Mouse (Mus musculus) right cerebral cortex, adult 18-20 months (tissue): ENCODE results near the gene Ogg1.

Experiments
- DNase-seq: peaks from one replicate; pipeline ENCODE4 v3.0.0; 2022; ENCODE audit warnings: mixed read lengths

Gene Ogg1

DNA sequence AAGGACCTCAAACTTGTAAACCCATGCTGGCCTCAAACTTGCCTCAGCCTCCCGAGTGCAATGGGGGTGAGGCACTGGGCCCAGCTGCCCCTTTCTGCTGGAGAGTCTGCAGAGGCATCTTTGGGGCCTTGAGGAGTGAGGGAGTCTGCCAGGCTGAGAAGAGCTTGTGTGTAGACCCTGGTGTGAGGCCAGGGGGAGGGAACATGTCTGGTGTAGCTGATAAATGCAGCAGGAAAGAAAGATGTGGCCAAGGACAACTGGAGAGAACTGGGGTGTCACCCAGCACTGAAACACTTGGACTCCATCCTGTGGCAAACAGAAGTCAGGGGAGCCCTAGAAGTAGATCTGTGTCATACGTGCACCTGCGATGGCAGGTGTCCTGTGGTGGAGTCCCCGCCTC lies 46.7 kb downstream of the Ogg1 start:
- DNase-seq, result no peak

DNA sequence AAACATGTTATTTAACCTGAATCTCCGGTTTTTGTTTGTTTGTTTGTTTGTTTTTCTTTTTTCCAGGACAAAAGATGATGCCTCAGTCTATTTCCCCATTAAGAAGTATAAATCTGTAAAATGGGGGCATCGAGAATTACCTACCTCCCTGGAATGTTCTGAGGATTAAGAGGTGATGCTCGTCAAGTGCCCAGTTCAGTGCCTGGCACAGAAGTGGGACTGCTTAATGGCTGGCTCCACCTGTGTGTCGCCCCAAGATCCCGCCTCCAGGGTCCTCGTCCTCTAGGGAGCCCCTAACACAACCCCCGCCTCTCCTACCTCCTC lies 50.4 kb downstream of the Ogg1 start:
- no peak for DNase-seq

DNA sequence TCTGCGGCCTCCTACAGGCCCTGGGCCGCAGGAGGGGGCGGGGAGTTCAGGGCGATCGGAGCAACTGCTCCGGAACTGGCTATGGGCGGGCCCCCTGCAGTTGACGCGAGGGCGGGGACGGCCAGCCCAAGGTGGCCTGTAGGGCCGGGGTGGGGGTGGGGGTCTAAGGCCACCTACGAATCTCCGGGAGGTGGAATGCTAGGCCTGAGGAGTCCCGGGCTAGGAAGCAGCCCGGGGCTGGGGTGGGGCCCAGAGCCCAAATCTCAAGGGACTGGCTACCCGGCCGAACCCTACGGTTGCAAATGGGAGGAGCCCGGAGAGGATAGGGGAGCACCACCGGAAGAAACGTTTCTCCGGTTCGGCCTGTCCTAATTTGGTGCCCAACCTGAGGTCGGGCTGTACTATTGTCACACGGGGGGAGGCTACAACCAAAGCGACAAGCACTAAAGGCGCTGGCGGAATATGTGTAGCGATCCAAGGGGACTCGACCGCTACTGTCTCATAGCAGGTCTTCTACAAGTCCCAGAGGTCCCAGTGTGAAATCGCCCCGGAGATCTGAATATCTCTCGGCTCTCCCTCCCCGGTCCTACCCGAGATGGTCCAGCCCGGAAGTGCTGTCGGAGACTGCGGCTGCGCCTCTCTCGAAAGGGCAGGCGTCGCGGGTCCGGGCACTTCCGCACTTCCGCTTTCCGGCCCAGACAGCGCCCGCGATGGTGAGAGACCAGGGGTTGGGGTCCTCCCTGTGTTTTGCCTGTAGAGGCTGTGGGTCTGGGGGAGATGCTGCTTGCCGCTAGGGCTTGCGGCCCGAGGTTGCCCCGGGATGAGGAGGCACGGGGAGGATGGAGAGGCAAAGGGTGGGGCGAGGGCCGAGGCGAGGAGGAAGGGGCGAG lies 51.0 kb downstream of the Ogg1 start, which contains the start of the genes Tada3 and Arpc4:
TSS of gene Tada3 (minus strand) at position 388 of the 890 bp plus-strand sequence.
TSS of gene Arpc4 (plus strand) at position 620 of the 890 bp plus-strand sequence.
- peak; percentile 89 for DNase-seq

DNA sequence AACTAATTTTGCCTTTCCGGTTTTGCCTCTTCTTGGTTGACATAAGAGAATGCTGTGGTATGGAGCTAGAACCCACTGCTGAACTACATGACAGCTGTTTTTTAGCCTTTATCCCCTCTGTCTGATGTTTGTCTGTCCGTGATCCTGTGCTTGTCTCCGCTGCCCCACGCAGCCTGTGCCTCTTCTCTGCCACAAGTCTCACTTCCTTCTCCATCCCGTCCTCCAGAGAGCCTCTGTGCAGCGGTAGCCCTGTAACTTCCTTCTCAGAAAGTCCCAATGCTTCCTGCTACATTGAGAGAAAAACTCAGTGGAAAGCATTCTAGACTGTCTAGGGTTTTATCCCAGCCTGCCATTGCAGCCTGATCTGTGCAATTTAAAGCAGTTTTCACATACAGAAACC lies 52.5 kb downstream of the Ogg1 start:
- DNase-seq, result no peak

- no peak for DNase-seq
These were observed 53.7 kb downstream of the Ogg1 start for GRCm38 (mm10) chr6:113380480-113380879.

DNA sequence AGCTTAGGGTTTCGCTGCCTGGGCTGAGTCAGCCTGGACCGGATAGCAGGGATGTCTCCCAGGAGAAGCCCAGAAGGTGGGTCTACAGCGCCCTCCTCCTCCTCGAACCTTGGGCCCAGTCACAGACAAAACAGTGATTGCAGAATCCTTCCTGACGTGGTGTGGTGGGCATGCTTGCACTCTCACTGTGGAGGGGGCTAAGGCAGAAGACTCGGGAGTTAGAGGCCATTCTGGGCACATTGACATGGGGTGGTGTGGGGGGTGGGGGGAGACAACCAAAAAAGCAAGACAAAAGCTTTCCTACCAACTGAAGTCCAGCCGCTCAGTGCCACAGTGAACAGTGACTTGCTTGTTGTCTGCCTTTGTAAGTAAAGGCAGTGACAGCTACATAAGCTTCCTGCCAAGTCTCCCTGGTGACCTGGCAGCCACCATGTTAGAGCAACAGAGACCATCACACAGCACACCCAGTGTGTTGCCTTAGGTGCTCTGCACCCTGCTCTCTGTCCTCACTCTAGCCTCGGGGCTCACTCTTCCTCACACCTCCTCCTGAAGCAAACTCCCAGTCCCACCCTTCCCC lies 57.7 kb downstream of the Ogg1 start:
- DNase-seq, result no peak
